Mouse (Mus musculus) heart, adult 2 months (tissue): ENCODE data around the gene AF067061. TPM values are rescaled to one million over a fixed set of nuclear protein-coding genes. Genes with fewer than 3 reads are reported as not detected.

Experiments
- DNase-seq, 2 experiments: peaks; one replicate each; pipeline ENCODE4 v3.0.0; 2021
- H3K27ac ChIP-seq: fragments of 200-600 bp; 2 replicates; pipeline ENCODE4 v1.8.1; 2022
- H3K27me3 ChIP-seq: fragments of 200-500 bp; 2 replicates; pipeline ENCODE4 v1.6.1; 2012; ENCODE audit warnings: mild to moderate bottlenecking, low read length, inconsistent platforms, mixed read lengths; ENCODE audit not compliant: control insufficient read depth, insufficient read depth
- H3K36me3 ChIP-seq: fragments of 200-500 bp; 2 replicates; pipeline ENCODE4 v1.6.1; 2012; ENCODE audit warnings: low read length, inconsistent platforms; ENCODE audit not compliant: control insufficient read depth, insufficient read depth
- H3K4me1 ChIP-seq: fragments of 200-500 bp; 2 replicates; pipeline ENCODE4 v1.6.1; 2011; ENCODE audit warnings: low read length; ENCODE audit not compliant: control insufficient read depth, insufficient read depth
- H3K4me3 ChIP-seq: fragments of 200-600 bp; 2 replicates; pipeline ENCODE4 v1.8.1; 2022
- H3K79me2 ChIP-seq: fragments of 200-500 bp; replicated peaks from 2 replicates; pipeline ENCODE4 v1.6.1; 2012; ENCODE audit warnings: mild to moderate bottlenecking, inconsistent platforms, low read length, moderate library complexity, mixed read lengths; ENCODE audit not compliant: control insufficient read depth, insufficient read depth
- H3K9ac ChIP-seq: fragments of 200-500 bp; 2 replicates; pipeline ENCODE4 v1.6.1; 2012; ENCODE audit warnings: low read depth, mild to moderate bottlenecking, control low read depth, inconsistent platforms, low read length, mixed read lengths
- CTCF ChIP-seq: fragments of 200-600 bp; IDR thresholded peaks from 2 replicates; pipeline ENCODE4 v1.8.1; 2022; ENCODE audit warnings: antibody characterized with exemption, mild to moderate bottlenecking, moderate library complexity
- EP300 ChIP-seq: fragments of 200-500 bp; IDR thresholded peaks from 2 replicates; pipeline ENCODE4 v1.6.1; 2011; ENCODE audit warnings: low read depth, low read length, control low read depth; ENCODE audit not compliant: insufficient read depth
- POLR2A ChIP-seq: fragments of 200-500 bp; IDR thresholded peaks from 2 replicates; pipeline ENCODE4 v1.6.1; 2011; ENCODE audit warnings: mild to moderate bottlenecking, low read depth, low read length, control low read depth; ENCODE audit not compliant: insufficient read depth
- WGBS: fragments of 180-500 bp; shearing (Covaris S2); methylation state at CpG from one replicate; pipeline ENCODE4 v1.1.7; 2018; 5-methylcytosine and 5-hydroxymethylcytosine counted together
- intact Hi-C: fragments of 180-260 bp; cut with DNase I; formaldehyde crosslinking; loops from one replicate; pipeline ENCODE4 v1.15.1; 2025
- polyA plus RNA-seq: library from polyadenylated mRNA; depleted of rRNA; stranded (reverse); fragments of >200 nt; gene quantifications from 2 replicates; pipeline ENCODE4 v1.2.3, GENCODE M21; 2012; rRNA removed
- total RNA-seq, 2 experiments: library from RNA; stranded (reverse); gene quantifications; 2 replicates each; pipeline ENCODE4 v1.2.3; 2021

AF067061 gene
- total and polyA plus RNA-seq, 3 experiments, result not detected

DNA sequence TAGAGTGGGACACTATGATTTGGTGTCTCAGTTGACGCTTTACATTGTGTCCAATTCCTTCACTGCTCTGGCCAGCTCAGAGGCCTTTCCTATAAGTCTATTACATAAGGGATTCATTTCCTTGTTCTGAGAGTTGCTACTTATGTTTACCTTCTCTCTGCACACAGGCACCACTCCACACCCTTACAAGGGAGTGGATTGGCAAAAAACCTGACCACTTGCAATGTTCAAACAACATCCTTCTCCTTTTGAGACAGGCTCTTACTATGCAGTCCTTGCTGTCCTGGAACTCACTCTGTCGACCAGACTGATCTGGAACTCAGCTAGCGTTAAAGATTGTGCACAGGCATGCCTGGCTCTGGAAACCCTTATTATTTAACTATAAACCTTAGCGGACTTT, 47.8 kb downstream of the AF067061 start:
- H3K27ac ChIP-seq, result no peak overlapping the region
- DNase-seq, result no peak
- intact Hi-C loops, result no loop called here
- 66% methylated on average over 4 of the region's 4 CpGs for WGBS
- H3K36me3 ChIP-seq, result no peaks in the 10 kb centered on the region
- no peaks in the 10 kb centered on the region for H3K27me3 ChIP-seq
- H3K4me1 ChIP-seq, result no peaks in the 10 kb centered on the region
- TF ChIP-seq POLR2A (no peak), CTCF (no peak), EP300 (no peak)
- H3K79me2 ChIP-seq, result no peaks in the 10 kb centered on the region
- no peak overlapping the region for H3K4me3 ChIP-seq
- no peak overlapping the region for H3K9ac ChIP-seq

DNA sequence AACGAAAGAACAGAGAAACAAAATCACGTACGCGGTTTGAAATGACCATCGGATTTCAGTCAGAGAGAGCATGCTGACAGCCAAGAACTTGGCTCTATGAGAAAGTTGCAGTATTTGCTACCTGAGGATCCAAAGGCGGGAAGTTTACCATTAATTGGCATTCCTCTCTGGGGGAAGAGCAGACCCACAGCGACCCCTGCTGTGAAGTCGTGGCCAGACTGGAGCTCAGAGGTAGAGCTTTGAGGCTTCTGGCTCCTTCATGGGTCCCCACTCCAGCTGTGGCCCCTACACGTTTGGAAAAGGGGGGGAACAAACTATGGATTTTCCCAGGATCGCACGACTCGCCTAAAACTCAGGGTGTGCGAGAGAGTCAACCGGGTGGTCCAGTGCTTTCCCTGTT, 50.7 kb downstream of the AF067061 start:
- Histone ChIP-seq H3K79me2 (no peaks in the 10 kb centered on the region), H3K27me3 (no peaks in the 10 kb centered on the region), H3K4me1 (no peaks in the 10 kb centered on the region), H3K4me3 (no peak overlapping the region), H3K27ac (no peak overlapping the region), H3K9ac (no peak overlapping the region), H3K36me3 (no peaks in the 10 kb centered on the region)
- WGBS, result 44% methylated on average over 14 of the region's 14 CpGs
- DNase-seq, result no peak
- intact Hi-C loops, result no loop called here
- TF ChIP-seq EP300 (no peak), POLR2A (no peak), CTCF (no peak)

Other genes with a start within 250 kb of the AF067061 start
- gene Gm36079, start 236.1 kb upstream of the AF067061 start, total RNA-seq, result not detected
- gene Gm36079, start 236.1 kb upstream of the AF067061 start, polyA plus RNA-seq, result not detected in 2 replicates
- under 1 TPM in 1 of 2 experiments, not detected in 1; 0.23 TPM for gene Gm21188, start 210.9 kb upstream of the AF067061 start, total RNA-seq
- gene Gm21188, start 210.9 kb upstream of the AF067061 start, polyA plus RNA-seq, result 0.29 and 0.67 TPM in 2 replicates
- not detected for gene Gm20767, start 122.9 kb upstream of the AF067061 start, total RNA-seq
- gene Gm20767, start 122.9 kb upstream of the AF067061 start, polyA plus RNA-seq, result not detected in 2 replicates
- not detected for gene Gm21818, start 90.7 kb upstream of the AF067061 start, total RNA-seq
- not detected in 2 replicates for gene Gm21818, start 90.7 kb upstream of the AF067061 start, polyA plus RNA-seq
- gene Gm21762, start 47.2 kb upstream of the AF067061 start, total RNA-seq, result not detected
- not detected in 2 replicates for gene Gm21762, start 47.2 kb upstream of the AF067061 start, polyA plus RNA-seq
- gene Gm21731, start 24.0 kb upstream of the AF067061 start, total RNA-seq, result not detected
- not detected in 2 replicates for gene Gm21731, start 24.0 kb upstream of the AF067061 start, polyA plus RNA-seq
- gene BC147527, start 37.3 kb downstream of the AF067061 start, total RNA-seq, result not detected
- gene BC147527, start 37.3 kb downstream of the AF067061 start, polyA plus RNA-seq, result 0.08 TPM in 1 of 2 replicates, not detected in the other
- not detected for gene Tcstv3, start 53.8 kb downstream of the AF067061 start, total RNA-seq
- not detected in 2 replicates for gene Tcstv3, start 53.8 kb downstream of the AF067061 start, polyA plus RNA-seq